Mouse (Mus musculus) intestine, embryonic 14.5 days (tissue): ENCODE results near the gene Hist1h4d. TPM values are rescaled to one million over a fixed set of nuclear protein-coding genes. Genes with fewer than 3 reads are reported as not detected.
A peak's percentile ranks its signal among the peaks of the same experiment; 100 is the strongest.
"Not testable (repeated sequence)": the region's sequence is repeated elsewhere in the genome, so short reads cannot be mapped to it uniquely, and the experiment has no call there.

Experiments used
- ATAC-seq: fragments of 200-750 bp; cut with Nextera tagmentation; replicated peaks from 2 replicates; pipeline ENCODE4 v1.8.0; 2017; ENCODE audit warnings: low read depth, moderate number of reproducible peaks, moderate TSS enrichment, moderate library complexity; ENCODE audit not compliant: low FRiP score, low TSS enrichment
- DNase-seq: peaks from one replicate; pipeline ENCODE4 v3.0.0-alpha.2; 2018; ENCODE audit warnings: low spot score
- H3K27ac ChIP-seq: fragments of 300-500 bp; sonication (generic); 2 replicates; pipeline ENCODE4 v1.5.1; 2014; ENCODE audit warnings: low read depth, mild to moderate bottlenecking, control low read depth
- H3K27me3 ChIP-seq: fragments of 300-500 bp; sonication (generic); replicated peaks from 2 replicates; pipeline ENCODE4 v1.6.1; 2014; ENCODE audit warnings: low read length, control low read depth; ENCODE audit not compliant: control insufficient read depth, insufficient read depth
- H3K36me3 ChIP-seq: fragments of 300-500 bp; sonication (generic); 2 replicates; pipeline ENCODE4 v1.6.1; 2014; ENCODE audit warnings: low read length, control low read depth; ENCODE audit not compliant: control insufficient read depth, insufficient read depth
- H3K4me1 ChIP-seq: fragments of 300-500 bp; sonication (generic); replicated peaks from 2 replicates; pipeline ENCODE4 v1.6.1; 2014; ENCODE audit warnings: low read length, control low read depth, mixed read lengths; ENCODE audit not compliant: control insufficient read depth, insufficient read depth
- H3K4me2 ChIP-seq: fragments of 300-500 bp; sonication (generic); 2 replicates; pipeline ENCODE4 v1.6.1; 2014; ENCODE audit warnings: low read length
- H3K4me3 ChIP-seq: fragments of 300-500 bp; sonication (generic); 2 replicates; pipeline ENCODE4 v1.5.1; 2014; ENCODE audit warnings: low read depth, low read length, control low read depth, mixed read lengths
- H3K9ac ChIP-seq: fragments of 300-500 bp; sonication (generic); 2 replicates; pipeline ENCODE4 v1.6.1; 2014; ENCODE audit warnings: mild to moderate bottlenecking, low read length
- H3K9me3 ChIP-seq: fragments of 300-500 bp; sonication (generic); 2 replicates; pipeline ENCODE4 v1.6.1; 2016; ENCODE audit warnings: low read length, control low read depth; ENCODE audit not compliant: control insufficient read depth
- WGBS: fragments of 180-500 bp; shearing (Covaris S2); extraction: QIAGEN DNeasy Blood & Tissue Kit; methylation state at CpG from one replicate; pipeline ENCODE4 v1.1.7; 2014; 5-methylcytosine and 5-hydroxymethylcytosine counted together
- polyA plus RNA-seq: library from polyadenylated mRNA; unstranded; fragments of >200 nt; fragmentation: Nextera tagmentation; extraction: Ambion mirVana; gene quantifications from 2 replicates; pipeline ENCODE4 v1.2.1, GENCODE M21; 2014

The Hist1h4d gene
- polyA plus RNA-seq, 1 experiment from 2014 or later, result 111 TPM

DNA sequence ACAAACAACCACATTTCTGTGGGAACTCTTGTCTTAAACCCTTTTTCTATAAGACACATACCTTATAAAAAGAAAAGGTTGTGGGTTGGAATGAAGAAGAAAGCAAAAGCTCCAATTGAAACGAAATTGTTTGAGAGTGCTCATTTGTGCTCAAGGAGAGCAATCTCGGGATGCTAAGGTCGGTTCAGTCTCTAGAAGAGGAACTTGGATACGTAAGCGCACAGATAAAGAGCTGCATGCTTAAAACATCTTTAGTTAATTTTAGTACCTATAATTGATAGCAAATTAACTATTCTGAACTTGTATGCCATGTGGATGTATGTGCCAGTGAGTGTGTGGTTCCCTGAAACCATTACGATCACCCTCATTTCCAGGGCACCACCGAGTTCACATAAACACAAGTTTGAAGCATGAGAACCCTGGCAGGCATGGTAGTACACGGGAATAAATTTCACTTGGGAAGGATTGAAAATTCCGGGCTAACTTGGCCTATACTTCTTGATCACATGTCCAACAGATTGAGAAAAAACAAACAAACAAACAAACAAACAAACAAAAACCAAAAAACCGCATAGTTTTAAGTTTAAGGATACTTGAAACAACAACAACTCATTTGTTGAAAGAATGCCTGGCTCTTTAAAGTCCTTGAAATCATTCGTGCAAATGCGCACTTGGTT is 38.8 kb downstream of the Hist1h4d start:
- H3K4me1 ChIP-seq, result no peaks in the 10 kb centered on the region; the same call in 1 of the 2 replicates
- H3K4me2 ChIP-seq, result peak overlapping the region; percentile 90
- H3K27ac ChIP-seq, result peak overlapping the region; percentile 97
- no peaks in the 10 kb centered on the region for H3K9me3 ChIP-seq
- DNase-seq (no peak), ATAC-seq (no peak)
- H3K4me3 ChIP-seq, result peak overlapping the region; percentile 55
- WGBS, result 47% methylated on average over 12 of the region's 12 CpGs
- H3K9ac ChIP-seq, result peak overlapping the region; percentile 94
- H3K27me3 ChIP-seq, result no peaks in the 10 kb centered on the region
- H3K36me3 ChIP-seq, result no peaks in the 10 kb centered on the region

DNA sequence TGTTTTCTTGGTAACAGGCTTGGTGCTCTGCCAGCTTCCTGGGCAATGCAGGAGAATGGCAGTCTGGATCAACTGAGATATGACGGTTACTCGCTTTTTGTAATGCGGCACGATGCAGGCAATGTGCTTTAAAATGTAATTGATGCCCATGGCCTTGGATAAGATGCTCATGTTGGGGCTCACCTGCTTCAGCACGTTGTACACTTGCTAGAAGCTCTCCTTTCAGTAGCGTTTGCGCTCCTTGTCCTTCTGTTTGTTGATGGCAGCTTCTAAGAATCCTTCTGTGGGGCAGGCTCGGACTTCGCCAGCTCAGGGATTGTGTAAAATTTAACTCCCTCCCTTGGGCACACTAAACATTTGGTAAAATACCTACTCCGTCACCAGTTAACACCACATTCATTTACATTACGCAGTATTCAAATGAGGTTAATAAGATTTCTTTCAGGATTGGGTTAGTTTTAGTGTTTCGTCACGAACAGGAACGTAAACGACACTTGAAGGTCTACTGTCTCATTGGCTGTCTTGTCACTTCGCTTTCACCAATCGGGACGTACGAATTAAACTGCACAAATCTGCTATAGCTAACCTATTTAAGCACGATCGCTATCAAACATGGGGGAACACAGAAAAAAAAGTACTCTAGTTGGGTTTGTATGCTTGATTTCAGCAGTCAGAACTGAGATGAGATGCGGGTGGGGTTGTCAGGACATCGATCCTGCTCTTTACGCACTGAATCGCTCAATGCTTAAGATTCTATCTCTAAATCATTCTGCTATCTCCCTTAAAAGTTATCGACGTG is 39.5 kb downstream of the Hist1h4d start, which contains the start of gene Hist1h2be:
Hist1h2be (minus strand) TSS at position 392 of the 799 bp plus-strand sequence.
- Histone ChIP-seq H3K4me3 (peak within 1 kb of the TSS; percentile 55), H3K36me3 (no peaks in the 10 kb centered on the region), H3K9ac (peak within 1 kb of the TSS; percentile 94), H3K9me3 (no peaks in the 10 kb centered on the region), H3K27ac (peak within 1 kb of the TSS; percentile 97), H3K4me1 (no peaks in the 10 kb centered on the region; the same call in 1 of the 2 replicates), H3K4me2 (peak within 1 kb of the TSS; percentile 90), H3K27me3 (no peaks in the 10 kb centered on the region)
- ATAC-seq (peak; percentile 86), DNase-seq (peak; percentile 90)
- WGBS, result under 1% methylated on average over 27 of the region's 27 CpGs

DNA sequence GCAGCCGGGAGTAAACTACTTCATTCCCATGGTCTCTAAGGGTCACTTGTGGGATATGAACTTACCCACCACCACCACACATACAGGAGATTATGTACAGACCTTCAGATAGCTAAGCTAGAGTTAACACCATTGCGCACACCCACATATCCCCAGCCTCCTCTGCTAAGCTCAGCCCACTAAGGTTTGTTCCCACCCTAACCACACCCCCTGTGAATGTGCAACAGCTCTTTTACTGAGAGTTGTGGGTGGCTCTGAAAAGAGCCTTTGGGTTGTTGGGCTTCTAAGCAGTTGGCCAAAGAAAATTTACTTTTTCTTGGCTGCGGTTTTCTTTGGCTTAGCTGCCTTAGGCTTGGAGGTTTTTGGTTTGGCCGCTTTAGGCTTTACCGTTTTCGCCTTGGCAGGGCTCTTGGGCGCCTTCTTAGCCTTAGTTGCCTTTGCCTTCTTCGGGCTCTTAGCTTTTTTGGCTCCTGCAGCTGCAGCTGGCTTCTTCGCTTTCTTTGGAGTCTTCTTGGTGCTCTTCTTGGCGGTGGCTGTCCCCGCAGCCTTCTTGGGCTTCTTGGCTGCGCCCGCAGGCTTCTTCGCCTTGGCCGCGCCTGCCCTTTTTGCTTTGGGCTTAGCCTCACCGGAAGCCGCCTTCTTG is 40.3 kb downstream of the Hist1h4d start:
- Histone ChIP-seq H3K9me3 (no peaks in the 10 kb centered on the region), H3K27me3 (no peaks in the 10 kb centered on the region), H3K36me3 (no peaks in the 10 kb centered on the region), H3K4me2 (peak overlapping the region; percentile 90), H3K4me3 (peak overlapping the region; percentile 55), H3K4me1 (no peaks in the 10 kb centered on the region; the same call in 1 of the 2 replicates), H3K9ac (peak overlapping the region; percentile 94), H3K27ac (peak overlapping the region; percentile 97)
- peak; percentile 88 for DNase-seq
- ATAC-seq, result peak; percentile 88
- 1% methylated on average over 18 of the region's 18 CpGs for WGBS

DNA sequence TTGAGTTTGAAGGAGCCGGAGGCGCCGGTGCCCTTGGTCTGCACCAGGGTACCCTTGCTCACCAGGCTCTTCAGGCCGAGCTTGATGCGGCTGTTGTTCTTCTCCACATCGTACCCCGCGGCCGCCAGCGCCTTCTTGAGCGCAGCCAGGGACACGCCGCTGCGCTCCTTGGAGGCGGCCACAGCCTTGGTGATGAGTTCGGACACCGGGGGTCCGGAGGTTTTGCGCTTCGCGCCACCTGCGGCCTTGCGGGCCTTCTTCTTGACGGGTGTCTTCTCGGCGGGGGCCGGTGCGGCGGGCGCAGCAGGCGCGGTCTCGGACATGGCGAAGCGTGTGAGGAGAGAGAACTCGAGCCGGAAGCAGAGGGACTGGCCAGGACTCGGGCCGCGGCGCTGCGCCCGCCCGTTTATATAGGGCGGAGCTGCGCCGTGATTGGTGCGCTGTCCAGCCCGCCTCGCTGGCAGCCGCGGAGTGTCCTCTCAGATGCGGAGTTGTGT is 40.8 kb downstream of the Hist1h4d start, which contains the start of gene Hist1h1e:
Hist1h1e (minus strand) TSS at position 384 of the 497 bp plus-strand sequence.
- ATAC-seq, result peak; percentile 94
- under 1% methylated on average over 53 of the region's 53 CpGs for WGBS

DNA sequence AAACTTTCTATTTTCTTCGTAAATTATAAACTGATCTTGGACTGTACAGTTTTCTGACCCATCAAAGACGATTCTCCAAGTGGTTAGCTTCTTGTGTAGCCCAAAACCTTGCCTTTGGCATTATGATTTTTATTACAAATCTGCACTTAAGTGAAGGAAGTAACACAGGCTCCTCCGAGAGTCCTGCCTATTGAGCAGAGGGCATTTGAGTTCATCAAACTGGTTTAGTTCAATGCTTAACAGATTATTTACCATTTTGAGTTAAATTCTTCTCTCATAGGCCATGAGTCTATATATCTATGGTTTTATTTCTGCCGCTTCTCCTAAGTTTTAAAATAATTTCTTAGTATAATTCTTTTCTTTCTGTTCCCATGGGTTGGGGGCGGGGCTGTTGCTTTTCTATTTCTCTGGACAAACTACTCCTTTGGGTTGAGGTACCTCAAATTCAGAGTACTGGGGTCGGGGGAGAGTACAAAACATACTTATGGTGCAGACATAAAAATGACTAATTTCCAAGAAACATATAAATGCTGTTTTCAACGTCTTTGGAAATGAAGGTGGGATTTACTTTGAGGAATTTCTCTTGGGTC is 41.6 kb downstream of the Hist1h4d start:
- Histone ChIP-seq H3K27ac (peak overlapping the region; percentile 97), H3K4me2 (peak overlapping the region; percentile 90), H3K27me3 (no peaks in the 10 kb centered on the region), H3K4me1 (no peaks in the 10 kb centered on the region; the same call in 1 of the 2 replicates), H3K4me3 (peak overlapping the region; percentile 55), H3K9ac (peak overlapping the region; percentile 94), H3K9me3 (no peaks in the 10 kb centered on the region), H3K36me3 (no peaks in the 10 kb centered on the region)
- ATAC-seq, result no peak
- 26% methylated on average over 7 of the region's 7 CpGs for whole genome bisulfite sequencing
- no peak for DNase-seq

More for the DNA sequence above, 40.8 kb downstream of the Hist1h4d start, which contains the start of gene Hist1h1e:
- H3K4me1 ChIP-seq, H3K9me3 ChIP-seq, H3K36me3 ChIP-seq, H3K27me3 ChIP-seq: not testable (repeated sequence)
- peak within 1 kb of the TSS; percentile 97 for H3K27ac ChIP-seq
- DNase-seq, result peak; percentile 97
- H3K9ac ChIP-seq, result peak within 1 kb of the TSS; percentile 94
- peak within 1 kb of the TSS; percentile 90 for H3K4me2 ChIP-seq
- peak within 1 kb of the TSS; percentile 55 for H3K4me3 ChIP-seq

DNA sequence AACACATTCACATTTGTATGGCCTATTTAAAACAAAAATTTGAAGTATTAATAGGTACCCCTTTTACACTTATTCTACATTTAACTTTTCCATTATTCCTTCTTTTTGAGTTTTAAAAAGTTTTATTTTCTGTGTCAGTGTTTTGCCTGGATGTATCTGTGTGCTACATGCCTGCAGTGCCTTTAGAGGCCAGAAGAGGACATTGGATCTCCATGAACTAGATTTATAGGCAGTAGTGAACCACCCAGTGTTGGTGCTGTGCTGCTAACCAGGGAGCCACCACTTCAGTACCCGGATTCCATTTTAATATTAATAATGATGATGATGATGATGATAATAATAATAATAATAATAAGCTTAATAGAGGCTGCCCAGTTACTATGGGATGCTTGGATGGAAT is 49.3 kb downstream of the Hist1h4d start:
- 35% methylated on average over 1 of the region's 1 CpGs for WGBS
- Histone ChIP-seq H3K9me3 (no peaks in the 10 kb centered on the region), H3K36me3 (no peaks in the 10 kb centered on the region), H3K27ac (no peak overlapping the region), H3K4me2 (no peak overlapping the region), H3K27me3 (no peaks in the 10 kb centered on the region), H3K9ac (no peak overlapping the region), H3K4me1 (no peaks in the 10 kb centered on the region), H3K4me3 (no peak overlapping the region)
- DNase-seq (no peak), ATAC-seq (no peak)
